ENCODE assay signal across 18 mouse cellular contexts in genomic region chr5:142432695-142433094, GRCm38 (mm10). TPM values are rescaled to one million over a fixed set of nuclear protein-coding genes. Genes with fewer than 3 reads are reported as not detected.
DNase-seq lines count a peak whose midpoint lies in the region; ATAC-seq and TF ChIP-seq lines count a peak whose summit lies in the region.
"Had no signal": no experiment of that assay in that cellular context is flagged by ENCODE, and none has a peak within 500 bp of the region (broad histone marks: within the 10 kb centered on the region; RNA-seq: fewer than 3 reads in every experiment).

No protein-coding gene starts in this region.

- H3K27me3 ChIP-seq in forebrain, embryonic 15.5 days: no peaks in the 10 kb centered on the region
- no peaks in the 10 kb centered on the region for H3K27me3 ChIP-seq in forebrain, embryonic 11.5 days (ENCODE audit: control insufficient read depth, insufficient read depth, low read length)
- H3K27me3 ChIP-seq in kidney, embryonic 15.5 days: no peaks in the 10 kb centered on the region
- H3K27me3 ChIP-seq in kidney, adult 2 months (replicated peaks; ENCODE audit: control insufficient read depth, insufficient read depth, low read length): no peaks in the 10 kb centered on the region
- H3K27me3 ChIP-seq in embryonic facial prominence, embryonic 11.5 days (ENCODE audit: control insufficient read depth, insufficient read depth, low read length): no peaks in the 10 kb centered on the region
- no peaks in the 10 kb centered on the region for H3K27me3 ChIP-seq in limb, embryonic 15.5 days
- H3K27me3 ChIP-seq: CH12.LX; hindbrain, embryonic 15.5 days; lung, embryonic 15.5 days; megakaryocyte, embryonic 14.5 days had no signal

- no peak for TF ChIP-seq POLR2A in kidney, adult 2 months (IDR thresholded peaks at IDR 0.05; ENCODE audit: low read depth, low read length)

- no peak for ATAC-seq in forebrain, embryonic 15.5 days (replicated peaks)
- ATAC-seq in forebrain, embryonic 11.5 days (replicated peaks; ENCODE audit: low FRiP score): no peak
- ATAC-seq in kidney, embryonic 15.5 days (replicated peaks; ENCODE audit: low FRiP score): no peak
- ATAC-seq in embryonic facial prominence, embryonic 11.5 days (replicated peaks; ENCODE audit: insufficient number of reproducible peaks, low FRiP score, low TSS enrichment, low read depth): no peak
- ATAC-seq in limb, embryonic 15.5 days (ENCODE audit: insufficient number of reproducible peaks, low FRiP score, low TSS enrichment, low read depth): no peak
- ATAC-seq: forebrain, embryonic 14.5 days; intestine, postnatal 0 days had no signal

- WGBS in forebrain, embryonic 15.5 days: 90% methylated on average over 4 of the region's 4 CpGs
- WGBS in forebrain, embryonic 11.5 days: 82% methylated on average over 4 of the region's 4 CpGs
- WGBS in kidney, embryonic 15.5 days: 75% methylated on average over 4 of the region's 4 CpGs
- 83% methylated on average over 4 of the region's 4 CpGs for WGBS in kidney, adult 2 months
- WGBS in embryonic facial prominence, embryonic 11.5 days: 83% methylated on average over 4 of the region's 4 CpGs
- WGBS in limb, embryonic 15.5 days: 70% methylated on average over 4 of the region's 4 CpGs

- H3K4me2 ChIP-seq in forebrain, embryonic 15.5 days (replicated peaks): no peak overlapping the region
- no peak overlapping the region for H3K4me2 ChIP-seq in forebrain, embryonic 11.5 days (ENCODE audit: low read depth, low read length, severe bottlenecking)
- H3K4me2 ChIP-seq in kidney, embryonic 15.5 days: no peak overlapping the region
- no peak overlapping the region for H3K4me2 ChIP-seq in embryonic facial prominence, embryonic 11.5 days (ENCODE audit: low read depth, low read length)
- no peak overlapping the region for H3K4me2 ChIP-seq in limb, embryonic 15.5 days
- H3K4me2 ChIP-seq: hindbrain, embryonic 15.5 days; lung, embryonic 15.5 days had no signal

- no peaks in the 10 kb centered on the region for H3K9me3 ChIP-seq in forebrain, embryonic 15.5 days
- no peaks in the 10 kb centered on the region for H3K9me3 ChIP-seq in forebrain, embryonic 11.5 days (ENCODE audit: control insufficient read depth, low read length)
- no peaks in the 10 kb centered on the region for H3K9me3 ChIP-seq in kidney, embryonic 15.5 days (replicated peaks)
- H3K9me3 ChIP-seq in embryonic facial prominence, embryonic 11.5 days (replicated peaks; ENCODE audit: control insufficient read depth, low read length): no peaks in the 10 kb centered on the region
- no peaks in the 10 kb centered on the region for H3K9me3 ChIP-seq in limb, embryonic 15.5 days
- H3K9me3 ChIP-seq: hindbrain, embryonic 15.5 days; lung, embryonic 15.5 days; megakaryocyte, embryonic 14.5 days had no signal

- peaks cover 11% of the 10 kb centered on the region for H3K36me3 ChIP-seq in forebrain, embryonic 15.5 days
- H3K36me3 ChIP-seq in forebrain, embryonic 11.5 days (ENCODE audit: control insufficient read depth, insufficient read depth, low read length): no peaks in the 10 kb centered on the region; the same call in 1 of the 2 replicates
- peaks cover 25% of the 10 kb centered on the region for H3K36me3 ChIP-seq in kidney, embryonic 15.5 days
- H3K36me3 ChIP-seq in kidney, adult 2 months (ENCODE audit: control insufficient read depth, insufficient read depth, low read length): 0 out of 2 replicates have a peak, but pooled peaks cover 2% of the 10 kb centered on the region
- peaks cover 12% of the 10 kb centered on the region; the same call in 1 of the 2 replicates for H3K36me3 ChIP-seq in embryonic facial prominence, embryonic 11.5 days (replicated peaks; ENCODE audit: control insufficient read depth, insufficient read depth, low read depth, low read length)
- peaks cover 28% of the 10 kb centered on the region for H3K36me3 ChIP-seq in limb, embryonic 15.5 days

- H3K4me1 ChIP-seq in forebrain, embryonic 15.5 days: peaks cover 10% of the 10 kb centered on the region
- no peaks in the 10 kb centered on the region; the same call in 1 of the 2 replicates for H3K4me1 ChIP-seq in forebrain, embryonic 11.5 days (replicated peaks; ENCODE audit: control insufficient read depth, insufficient read depth, low read length)
- peaks cover 45% of the 10 kb centered on the region for H3K4me1 ChIP-seq in kidney, embryonic 15.5 days
- H3K4me1 ChIP-seq in kidney, adult 2 months (ENCODE audit: control insufficient read depth, insufficient read depth, low read length): no peaks in the 10 kb centered on the region; the same call in 1 of the 2 replicates
- H3K4me1 ChIP-seq in embryonic facial prominence, embryonic 11.5 days (ENCODE audit: control insufficient read depth, insufficient read depth, low read length): peaks cover 5% of the 10 kb centered on the region; the same call in 1 of the 2 replicates
- peaks cover 49% of the 10 kb centered on the region for H3K4me1 ChIP-seq in limb, embryonic 15.5 days

- TF ChIP-seq CTCF in kidney, adult 2 months (conservative IDR thresholded peaks at IDR 0.05; ENCODE audit: insufficient read depth, insufficient read length, low read depth, low read length): no peak

- no peak overlapping the region for H3K9ac ChIP-seq in forebrain, embryonic 15.5 days (replicated peaks)
- no peak overlapping the region for H3K9ac ChIP-seq in forebrain, embryonic 11.5 days (ENCODE audit: low read length)
- H3K9ac ChIP-seq in kidney, embryonic 15.5 days: no peak overlapping the region
- no peak overlapping the region for H3K9ac ChIP-seq in embryonic facial prominence, embryonic 11.5 days (replicated peaks; ENCODE audit: low read length)
- H3K9ac ChIP-seq in limb, embryonic 15.5 days: no peak overlapping the region
- H3K9ac ChIP-seq: hindbrain, embryonic 15.5 days; lung, embryonic 15.5 days had no signal

- 0 out of 2 replicates have a peak overlapping the region, but pooled peaks have one; percentile 79 for H3K27ac ChIP-seq in forebrain, embryonic 15.5 days (replicated peaks)
- H3K27ac ChIP-seq in forebrain, embryonic 11.5 days (ENCODE audit: low read depth, low read length): no peak overlapping the region
- peak overlapping the region; percentile 24; the same call in 1 of the 2 replicates for H3K27ac ChIP-seq in kidney, embryonic 15.5 days
- no peak overlapping the region for H3K27ac ChIP-seq in kidney, adult 2 months (ENCODE audit: insufficient read depth, low read depth, low read length)
- 0 out of 2 replicates have a peak overlapping the region, but pooled peaks have one; percentile 4 for H3K27ac ChIP-seq in embryonic facial prominence, embryonic 11.5 days (replicated peaks; ENCODE audit: low read depth, low read length)
- H3K27ac ChIP-seq in limb, embryonic 15.5 days: peak overlapping the region; percentile 65
- H3K27ac ChIP-seq: hindbrain, embryonic 15.5 days; lung, embryonic 15.5 days had no signal

- DNase-seq in forebrain, embryonic 11.5 days (ENCODE audit: low spot score): no peak
- no peak for DNase-seq in kidney, adult 2 months
- DNase-seq in embryonic facial prominence, embryonic 11.5 days (ENCODE audit: low spot score): no peak
- DNase-seq in gastrocnemius, postnatal 25 days: no peak
- no peak for DNase-seq in retina, embryonic 14.5 days (ENCODE audit: low spot score)
- DNase-seq: cerebellum, postnatal 25 days; layer of hippocampus, postnatal 36 days; right cerebral cortex, adult 18-20 months; thymus, postnatal 4 days had no signal

- no peak overlapping the region for H3K4me3 ChIP-seq in forebrain, embryonic 15.5 days
- no peak overlapping the region for H3K4me3 ChIP-seq in forebrain, embryonic 11.5 days (ENCODE audit: low read depth, low read length)
- H3K4me3 ChIP-seq in kidney, embryonic 15.5 days (replicated peaks): no peak overlapping the region
- H3K4me3 ChIP-seq in kidney, adult 2 months (ENCODE audit: insufficient read depth, low read depth, low read length): no peak overlapping the region
- no peak overlapping the region for H3K4me3 ChIP-seq in embryonic facial prominence, embryonic 11.5 days (ENCODE audit: low read depth, low read length)
- no peak overlapping the region for H3K4me3 ChIP-seq in limb, embryonic 15.5 days
- H3K4me3 ChIP-seq: hindbrain, embryonic 15.5 days; lung, embryonic 15.5 days; megakaryocyte, embryonic 14.5 days had no signal

RNA-seq across cellular contexts. Expression of gene Ap5z1, which starts 31.0 kb away (rescaled TPM):
- 15.0 and 15.1 TPM in 2 replicates for polyA plus RNA-seq in forebrain, embryonic 15.5 days (2015; fragmentation: Nextera tagmentation; extraction: Ambion mirVana)
- 12.8 and 13.1 TPM in 2 replicates for polyA plus RNA-seq in forebrain, embryonic 11.5 days (2014; fragmentation: Nextera tagmentation; extraction: Ambion mirVana)
- polyA plus RNA-seq in kidney, embryonic 15.5 days (2015; fragmentation: Nextera tagmentation; extraction: Ambion mirVana): 10.2 and 12.9 TPM in 2 replicates
- 37.4 and 45.6 TPM in 2 replicates for polyA plus RNA-seq in kidney, adult 2 months (2012; rRNA removed)
- 5.5 and 8.0 TPM in 2 replicates for polyA plus RNA-seq in embryonic facial prominence, embryonic 11.5 days (2014; fragmentation: Nextera tagmentation; extraction: Ambion mirVana)
- 9.8 and 9.9 TPM in 2 replicates for polyA plus RNA-seq in limb, embryonic 15.5 days (2015; fragmentation: Nextera tagmentation; extraction: Ambion mirVana)
- total RNA-seq in gastrocnemius, postnatal 25 days (2021): 1 to 10 TPM; 2.5 to 4.0 TPM

RNA-seq across cellular contexts. Expression of gene Foxk1, which starts 31.4 kb away (rescaled TPM):
- polyA plus RNA-seq in forebrain, embryonic 15.5 days (2015; fragmentation: Nextera tagmentation; extraction: Ambion mirVana): 3.9 TPM in 2 replicates
- polyA plus RNA-seq in forebrain, embryonic 11.5 days (2014; fragmentation: Nextera tagmentation; extraction: Ambion mirVana): 5.0 and 6.1 TPM in 2 replicates
- polyA plus RNA-seq in kidney, embryonic 15.5 days (2015; fragmentation: Nextera tagmentation; extraction: Ambion mirVana): 6.4 and 7.7 TPM in 2 replicates
- polyA plus RNA-seq in kidney, adult 2 months (2012; rRNA removed): 11.6 and 12.4 TPM in 2 replicates
- 2.9 and 3.4 TPM in 2 replicates for polyA plus RNA-seq in embryonic facial prominence, embryonic 11.5 days (2014; fragmentation: Nextera tagmentation; extraction: Ambion mirVana)
- 4.4 and 5.3 TPM in 2 replicates for polyA plus RNA-seq in limb, embryonic 15.5 days (2015; fragmentation: Nextera tagmentation; extraction: Ambion mirVana)
- 10 to 100 TPM; 10.5 to 12.1 TPM for total RNA-seq in gastrocnemius, postnatal 25 days (2021)

Comparison
In these comparisons a context has a peak if more than half of its experiments do, and no peak if none do; other contexts are left out.
1. H3K27ac ChIP-seq: peak in forebrain, embryonic 15.5 days (single experiment), kidney, embryonic 15.5 days (single experiment), embryonic facial prominence, embryonic 11.5 days (single experiment) and limb, embryonic 15.5 days (single experiment); none in forebrain, embryonic 11.5 days (single experiment) and kidney, adult 2 months (single experiment).